Mouse (Mus musculus) limb, embryonic 11.5 days (tissue): ENCODE results near the gene Cpvl. TPM values are rescaled to one million over a fixed set of nuclear protein-coding genes. Genes with fewer than 3 reads are reported as not detected.
A peak's percentile ranks its signal among the peaks of the same experiment; 100 is the strongest.

Experiments used
- ATAC-seq: fragments of 200-750 bp; cut with Nextera tagmentation; 2 replicates; pipeline ENCODE4 v1.8.0; 2017; ENCODE audit warnings: low read depth; ENCODE audit not compliant: insufficient number of reproducible peaks, low FRiP score, low TSS enrichment
- DNase-seq: peaks from one replicate; pipeline ENCODE4 v3.0.0-alpha.2; 2015; ENCODE audit warnings: low spot score
- H3K27ac ChIP-seq: fragments of 300-500 bp; sonication (generic); replicated peaks from 2 replicates; pipeline ENCODE4 v1.5.1; 2014; ENCODE audit warnings: low read depth, mild to moderate bottlenecking, low read length
- H3K27me3 ChIP-seq: fragments of 300-500 bp; sonication (generic); 2 replicates; pipeline ENCODE4 v1.6.1; 2014; ENCODE audit warnings: mild to moderate bottlenecking, low read length, mixed read lengths; ENCODE audit not compliant: control insufficient read depth, insufficient read depth
- H3K36me3 ChIP-seq: fragments of 300-500 bp; sonication (generic); 2 replicates; pipeline ENCODE4 v1.6.1; 2014; ENCODE audit warnings: mild to moderate bottlenecking, low read length, moderate library complexity, mixed read lengths; ENCODE audit not compliant: control insufficient read depth, insufficient read depth
- H3K4me1 ChIP-seq: fragments of 300-500 bp; sonication (generic); 2 replicates; pipeline ENCODE4 v1.6.1; 2014; ENCODE audit warnings: low read length, mixed read lengths; ENCODE audit not compliant: control insufficient read depth, insufficient read depth
- H3K4me2 ChIP-seq: fragments of 300-500 bp; sonication (generic); 2 replicates; pipeline ENCODE4 v1.6.1; 2014; ENCODE audit warnings: low read depth, mild to moderate bottlenecking, moderate library complexity; ENCODE audit not compliant: severe bottlenecking
- H3K4me3 ChIP-seq: fragments of 300-500 bp; sonication (generic); 2 replicates; pipeline ENCODE4 v1.5.1; 2014; ENCODE audit warnings: low read depth, low read length
- H3K9ac ChIP-seq: fragments of 300-500 bp; sonication (generic); 2 replicates; pipeline ENCODE4 v1.6.1; 2014; ENCODE audit warnings: mild to moderate bottlenecking, low read length
- H3K9me3 ChIP-seq: fragments of 300-500 bp; sonication (generic); 2 replicates; pipeline ENCODE4 v1.6.1; 2016; ENCODE audit warnings: low read length; ENCODE audit not compliant: control insufficient read depth
- WGBS: fragments of 180-500 bp; shearing (Covaris S2); extraction: QIAGEN DNeasy Blood & Tissue Kit; methylation state at CpG from one replicate; pipeline ENCODE4 v1.1.7; 2014; 5-methylcytosine and 5-hydroxymethylcytosine counted together
- polyA plus RNA-seq: library from polyadenylated mRNA; unstranded; fragments of >200 nt; fragmentation: Nextera tagmentation; extraction: Ambion mirVana; gene quantifications from 2 replicates; pipeline ENCODE4 v1.2.1, GENCODE M21; 2014

Gene Cpvl
- polyA plus RNA-seq, 1 experiment from 2014 or later = 0.25 TPM

GRCm38 (mm10) chr6:53905576-53905975 is 72.9 kb downstream of the Cpvl start:
- Histone ChIP-seq H3K4me2 (no peak overlapping the region), H3K27ac (no peak overlapping the region), H3K9ac (no peak overlapping the region), H3K9me3 (no peaks in the 10 kb centered on the region), H3K4me1 (peaks cover 22% of the 10 kb centered on the region), H3K36me3 (no peaks in the 10 kb centered on the region), H3K27me3 (no peaks in the 10 kb centered on the region), H3K4me3 (no peak overlapping the region)
- ATAC-seq (no peak), DNase-seq (no peak)
- WGBS = 81% methylated on average over 4 of the region's 4 CpGs

GRCm38 (mm10) chr6:53904703-53905395 is 73.6 kb downstream of the Cpvl start:
- Histone ChIP-seq H3K27me3 (no peaks in the 10 kb centered on the region), H3K27ac (peak overlapping the region; percentile 67), H3K4me1 (peaks cover 22% of the 10 kb centered on the region), H3K36me3 (no peaks in the 10 kb centered on the region), H3K9ac (no peak overlapping the region), H3K4me3 (no peak overlapping the region), H3K9me3 (no peaks in the 10 kb centered on the region), H3K4me2 (no peak overlapping the region)
- DNase-seq (no peak), ATAC-seq (no peak)
- WGBS = 77% methylated on average over 4 of the region's 4 CpGs

- H3K4me2 ChIP-seq = no peak overlapping the region
- no peak overlapping the region for H3K4me3 ChIP-seq
- no peak for ATAC-seq
- H3K9ac ChIP-seq = no peak overlapping the region
- WGBS = 50% methylated on average over 3 of the region's 3 CpGs
- peak overlapping the region; percentile 67; the same call in 1 of the 2 replicates for H3K27ac ChIP-seq
- H3K36me3 ChIP-seq = no peaks in the 10 kb centered on the region
- H3K27me3 ChIP-seq = no peaks in the 10 kb centered on the region
- H3K9me3 ChIP-seq = no peaks in the 10 kb centered on the region
- no peak for DNase-seq
- peaks cover 21% of the 10 kb centered on the region for H3K4me1 ChIP-seq
These were observed 74.3 kb downstream of the Cpvl start for GRCm38 (mm10) chr6:53904186-53904585.

- 54% methylated on average over 8 of the region's 8 CpGs for WGBS
These were observed 76.7 kb downstream of the Cpvl start for GRCm38 (mm10) chr6:53901741-53902140.

GRCm38 (mm10) chr6:53897872-53898464 is 80.5 kb downstream of the Cpvl start:
- WGBS = 13% methylated on average over 7 of the region's 7 CpGs

More at GRCm38 (mm10) chr6:53901741-53902140, 76.7 kb downstream of the Cpvl start:
- Histone ChIP-seq H3K4me1 (peaks cover 25% of the 10 kb centered on the region), H3K27ac (0 out of 2 replicates have a peak overlapping the region, but pooled peaks have one; percentile 42), H3K4me2 (no peak overlapping the region), H3K27me3 (no peaks in the 10 kb centered on the region), H3K36me3 (no peaks in the 10 kb centered on the region), H3K4me3 (no peak overlapping the region), H3K9me3 (no peaks in the 10 kb centered on the region), H3K9ac (no peak overlapping the region)
- ATAC-seq = no peak
- DNase-seq = peak; percentile 49

GRCm38 (mm10) chr6:53897126-53897525 is 81.3 kb downstream of the Cpvl start:
- WGBS = 91% methylated on average over 6 of the region's 6 CpGs
- no peak overlapping the region for H3K27ac ChIP-seq
- no peak for DNase-seq

More at GRCm38 (mm10) chr6:53897872-53898464, 80.5 kb downstream of the Cpvl start:
- no peak for ATAC-seq
- no peak overlapping the region for H3K9ac ChIP-seq
- H3K4me3 ChIP-seq = no peak overlapping the region
- peak; percentile 52 for DNase-seq
- H3K4me1 ChIP-seq = peaks cover 5% of the 10 kb centered on the region; the same call in 1 of the 2 replicates
- no peaks in the 10 kb centered on the region for H3K36me3 ChIP-seq
- H3K27ac ChIP-seq = peak overlapping the region; percentile 76
- H3K27me3 ChIP-seq = no peaks in the 10 kb centered on the region
- no peaks in the 10 kb centered on the region for H3K9me3 ChIP-seq
- H3K4me2 ChIP-seq = no peak overlapping the region

GRCm38 (mm10) chr6:53893731-53894130 is 84.7 kb downstream of the Cpvl start:
- Histone ChIP-seq H3K4me2 (no peak overlapping the region), H3K27ac (no peak overlapping the region), H3K4me3 (no peak overlapping the region), H3K4me1 (peaks cover 5% of the 10 kb centered on the region; the same call in 1 of the 2 replicates), H3K9ac (no peak overlapping the region), H3K36me3 (no peaks in the 10 kb centered on the region), H3K27me3 (no peaks in the 10 kb centered on the region), H3K9me3 (no peaks in the 10 kb centered on the region)
- 70% methylated on average over 3 of the region's 3 CpGs for WGBS
- ATAC-seq = no peak
- no peak for DNase-seq

More at GRCm38 (mm10) chr6:53897126-53897525, 81.3 kb downstream of the Cpvl start:
- no peak overlapping the region for H3K9ac ChIP-seq
- no peaks in the 10 kb centered on the region for H3K27me3 ChIP-seq
- no peaks in the 10 kb centered on the region for H3K9me3 ChIP-seq
- H3K36me3 ChIP-seq = no peaks in the 10 kb centered on the region
- no peak overlapping the region for H3K4me3 ChIP-seq
- ATAC-seq = no peak
- no peak overlapping the region for H3K4me2 ChIP-seq
- H3K4me1 ChIP-seq = peaks cover 5% of the 10 kb centered on the region; the same call in 1 of the 2 replicates

GRCm38 (mm10) chr6:53891109-53891508 is 87.4 kb downstream of the Cpvl start:
- H3K27ac ChIP-seq = no peak overlapping the region
- H3K4me1 ChIP-seq = no peaks in the 10 kb centered on the region
- no peaks in the 10 kb centered on the region for H3K27me3 ChIP-seq
- WGBS = 37% methylated on average over 3 of the region's 3 CpGs
- H3K9ac ChIP-seq = no peak overlapping the region
- no peaks in the 10 kb centered on the region for H3K36me3 ChIP-seq
- no peak overlapping the region for H3K4me3 ChIP-seq
- no peaks in the 10 kb centered on the region for H3K9me3 ChIP-seq
- no peak overlapping the region for H3K4me2 ChIP-seq
- DNase-seq = no peak
- no peak for ATAC-seq
